Mouse (Mus musculus): ENCODE results near the gene Veph1. TPM values are rescaled to one million over a fixed set of nuclear protein-coding genes. Genes with fewer than 3 reads are reported as not detected.

Veph1 gene
- total and polyA plus RNA-seq, 3 experiments = 0.16 TPM; not detected in 2

DNA sequence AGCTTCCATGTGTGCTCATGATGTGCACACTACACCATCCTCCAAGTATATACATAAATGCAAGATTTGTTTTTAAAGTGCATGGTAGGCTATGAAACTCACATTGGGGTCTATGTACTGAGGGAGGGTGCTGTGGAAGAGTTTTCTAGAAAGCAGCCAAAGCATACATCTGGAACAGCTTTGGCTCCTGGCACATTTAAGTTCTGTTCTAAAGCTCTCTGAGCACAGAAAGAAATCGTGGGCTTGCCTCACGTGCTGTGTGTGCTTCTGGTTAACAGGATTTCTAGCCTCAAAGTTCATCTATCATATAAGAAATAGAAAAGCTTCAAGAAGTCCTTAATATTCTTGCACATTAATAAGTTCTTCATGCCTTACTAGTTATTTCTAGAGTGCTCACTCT lies 204.9 kb downstream of the Veph1 start:
- DNase-seq (ENCODE audit: low spot score) = no peak

DNA sequence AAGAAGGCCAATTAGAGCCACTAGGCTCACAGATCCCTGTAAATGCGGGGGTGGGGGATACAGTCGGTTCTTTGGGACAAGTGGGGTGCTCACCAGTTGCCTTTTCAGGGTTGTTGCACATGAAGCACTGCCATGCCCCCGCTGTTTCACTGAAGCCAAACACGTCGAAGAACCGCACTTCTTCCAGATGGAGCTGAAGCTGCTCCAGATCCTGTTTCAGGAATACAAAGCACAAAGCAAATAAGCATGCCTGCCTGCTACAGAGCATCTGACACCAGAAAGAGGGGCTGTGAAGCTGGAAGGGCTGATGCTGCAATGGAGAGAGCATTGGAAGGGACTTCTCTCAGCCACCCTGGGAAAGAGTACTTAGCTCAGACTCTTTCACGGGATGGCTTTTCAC lies 209.0 kb downstream of the Veph1 start:
- TF ChIP-seq GATA1 (IDR thresholded peaks at IDR 0.05; ENCODE audit: borderline replicate concordance, low read length) (no peak), POLR2AphosphoS5 (IDR thresholded peaks at IDR 0.05; ENCODE audit: insufficient replicate concordance, low read depth, low read length) (no peak), TAL1 (conservative IDR thresholded peaks at IDR 0.05; ENCODE audit: low read depth, low read length) (no peak), GATA2 (IDR thresholded peaks at IDR 0.05; ENCODE audit: borderline replicate concordance, low read depth, low read length) (no peak), CTCF (IDR thresholded peaks at IDR 0.05; ENCODE audit: low read depth, low read length) (no peak)
- Histone ChIP-seq H3K4me1 (ENCODE audit: insufficient read depth, low read depth, low read length) (no peaks in the 10 kb centered on the region), H3K4me3 (ENCODE audit: low read depth, low read length) (no peak overlapping the region), H3K36me3 (replicated peaks) (no peaks in the 10 kb centered on the region), H3K27me3 (ENCODE audit: insufficient read depth, low read length) (no peaks in the 10 kb centered on the region), H3K9me3 (replicated peaks) (no peaks in the 10 kb centered on the region)
- ATAC-seq (ENCODE audit: extremely low read depth, insufficient number of reproducible peaks, low FRiP score, poor library complexity, severe bottlenecking) (no peak), DNase-seq (ENCODE audit: low spot score) (no peak)

More for the DNA sequence above, 204.9 kb downstream of the Veph1 start:
- Histone ChIP-seq H3K36me3 (replicated peaks) (no peaks in the 10 kb centered on the region), H3K27me3 (ENCODE audit: insufficient read depth, low read length) (no peaks in the 10 kb centered on the region), H3K4me1 (ENCODE audit: insufficient read depth, low read depth, low read length) (no peaks in the 10 kb centered on the region), H3K4me3 (ENCODE audit: low read depth, low read length) (no peak overlapping the region), H3K9me3 (replicated peaks) (no peaks in the 10 kb centered on the region)
- ATAC-seq (ENCODE audit: extremely low read depth, insufficient number of reproducible peaks, low FRiP score, poor library complexity, severe bottlenecking) = no peak
- TF ChIP-seq GATA2 (IDR thresholded peaks at IDR 0.05; ENCODE audit: borderline replicate concordance, low read depth, low read length) = no peak
- TF ChIP-seq GATA1 (IDR thresholded peaks at IDR 0.05; ENCODE audit: borderline replicate concordance, low read length) = no peak
- no peak for TF ChIP-seq TAL1 (conservative IDR thresholded peaks at IDR 0.05; ENCODE audit: low read depth, low read length)
- no peak for TF ChIP-seq CTCF (IDR thresholded peaks at IDR 0.05; ENCODE audit: low read depth, low read length)
- no peak for TF ChIP-seq POLR2AphosphoS5 (IDR thresholded peaks at IDR 0.05; ENCODE audit: insufficient replicate concordance, low read depth, low read length)

DNA sequence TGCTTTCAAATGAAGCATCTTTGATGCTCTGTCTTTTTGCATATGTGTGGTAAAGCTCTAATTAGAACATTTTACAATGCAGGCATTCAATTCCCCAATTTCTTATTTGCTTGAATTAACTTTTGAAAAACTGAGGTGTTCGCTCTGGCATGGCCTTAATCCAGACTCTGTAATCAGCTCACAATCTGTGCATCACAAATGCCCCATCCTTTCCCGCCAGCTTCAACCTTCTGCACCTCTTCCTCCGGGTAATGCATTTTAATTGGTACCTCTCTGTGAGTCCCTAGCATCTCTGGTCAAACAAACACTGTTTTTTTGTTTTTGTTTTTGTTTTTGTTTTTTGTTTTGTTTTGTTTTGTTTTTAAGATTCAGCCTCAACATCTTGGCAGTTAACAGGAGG lies 212.8 kb downstream of the Veph1 start:
- no peak overlapping the region for H3K4me3 ChIP-seq (ENCODE audit: low read depth, low read length)
- TF ChIP-seq TAL1 (conservative IDR thresholded peaks at IDR 0.05; ENCODE audit: low read depth, low read length) (no peak), GATA1 (IDR thresholded peaks at IDR 0.05; ENCODE audit: borderline replicate concordance, low read length) (no peak), POLR2AphosphoS5 (IDR thresholded peaks at IDR 0.05; ENCODE audit: insufficient replicate concordance, low read depth, low read length) (no peak), CTCF (IDR thresholded peaks at IDR 0.05; ENCODE audit: low read depth, low read length) (no peak), GATA2 (IDR thresholded peaks at IDR 0.05; ENCODE audit: borderline replicate concordance, low read depth, low read length) (no peak)
- no peak for ATAC-seq (ENCODE audit: extremely low read depth, insufficient number of reproducible peaks, low FRiP score, poor library complexity, severe bottlenecking)
- no peak for DNase-seq (ENCODE audit: low spot score)
- no peaks in the 10 kb centered on the region for H3K27me3 ChIP-seq (ENCODE audit: insufficient read depth, low read length)
- H3K4me1 ChIP-seq (ENCODE audit: insufficient read depth, low read depth, low read length) = no peaks in the 10 kb centered on the region
- no peaks in the 10 kb centered on the region for H3K9me3 ChIP-seq (replicated peaks)
- no peaks in the 10 kb centered on the region for H3K36me3 ChIP-seq (replicated peaks)

DNA sequence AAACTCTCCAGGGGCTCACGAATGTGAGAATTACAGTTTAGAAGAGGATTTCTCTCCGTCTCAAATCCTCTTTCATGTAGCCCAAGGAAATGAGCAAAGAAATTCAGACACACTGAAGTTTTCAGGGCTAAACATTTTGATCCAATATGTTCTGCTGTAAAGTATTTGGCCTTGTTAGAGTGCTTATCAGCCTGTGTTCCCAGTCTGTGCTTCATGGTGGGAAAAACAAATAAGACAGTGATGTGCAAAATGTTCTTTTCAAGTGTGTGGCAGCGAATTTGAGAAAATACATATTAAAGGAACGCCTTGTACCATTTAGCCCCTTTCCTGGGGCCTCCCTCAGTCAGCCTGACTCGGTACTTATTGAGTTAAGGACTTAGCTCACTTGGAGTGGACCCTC lies 213.2 kb downstream of the Veph1 start:
- ATAC-seq (ENCODE audit: extremely low read depth, insufficient number of reproducible peaks, low FRiP score, poor library complexity, severe bottlenecking) = no peak
- no peak for TF ChIP-seq CTCF (IDR thresholded peaks at IDR 0.05; ENCODE audit: low read depth, low read length)
- no peak for TF ChIP-seq POLR2AphosphoS5 (IDR thresholded peaks at IDR 0.05; ENCODE audit: insufficient replicate concordance, low read depth, low read length)
- no peak for TF ChIP-seq TAL1 (conservative IDR thresholded peaks at IDR 0.05; ENCODE audit: low read depth, low read length)
- no peak for TF ChIP-seq GATA2 (IDR thresholded peaks at IDR 0.05; ENCODE audit: borderline replicate concordance, low read depth, low read length)
- no peak for TF ChIP-seq GATA1 (IDR thresholded peaks at IDR 0.05; ENCODE audit: borderline replicate concordance, low read length)
- Histone ChIP-seq H3K9me3 (replicated peaks) (no peaks in the 10 kb centered on the region), H3K4me3 (ENCODE audit: low read depth, low read length) (no peak overlapping the region), H3K27me3 (ENCODE audit: insufficient read depth, low read length) (no peaks in the 10 kb centered on the region), H3K4me1 (ENCODE audit: insufficient read depth, low read depth, low read length) (no peaks in the 10 kb centered on the region), H3K36me3 (replicated peaks) (no peaks in the 10 kb centered on the region)
- DNase-seq (ENCODE audit: low spot score) = no peak

DNA sequence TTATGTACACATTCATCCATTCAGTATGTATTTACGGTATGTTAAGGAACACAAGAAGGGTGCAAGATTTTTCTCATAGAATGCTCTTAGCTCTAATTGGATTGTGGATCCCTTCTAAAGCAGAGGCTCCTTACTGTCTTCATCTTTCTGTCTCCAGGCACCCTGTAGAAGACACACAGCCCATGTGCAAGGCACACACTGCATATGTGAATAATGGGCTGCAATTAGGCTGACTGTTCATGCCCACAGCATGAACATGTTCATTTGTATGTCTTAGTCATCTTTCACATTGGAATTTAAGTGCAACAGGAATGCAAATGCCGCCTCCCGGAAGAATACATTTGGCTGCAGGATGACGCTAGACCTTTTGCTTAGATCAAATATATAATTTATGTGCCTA lies 213.7 kb downstream of the Veph1 start:
- no peak for ATAC-seq (ENCODE audit: extremely low read depth, insufficient number of reproducible peaks, low FRiP score, poor library complexity, severe bottlenecking)
- no peaks in the 10 kb centered on the region for H3K9me3 ChIP-seq (replicated peaks)
- no peaks in the 10 kb centered on the region for H3K4me1 ChIP-seq (ENCODE audit: insufficient read depth, low read depth, low read length)
- H3K36me3 ChIP-seq (replicated peaks) = no peaks in the 10 kb centered on the region
- H3K27me3 ChIP-seq (ENCODE audit: insufficient read depth, low read length) = no peaks in the 10 kb centered on the region
- DNase-seq (ENCODE audit: low spot score) = no peak
- no peak overlapping the region for H3K4me3 ChIP-seq (ENCODE audit: low read depth, low read length)
- no peak for TF ChIP-seq TAL1 (conservative IDR thresholded peaks at IDR 0.05; ENCODE audit: low read depth, low read length)
- TF ChIP-seq CTCF (IDR thresholded peaks at IDR 0.05; ENCODE audit: low read depth, low read length) = no peak
- TF ChIP-seq GATA1 (IDR thresholded peaks at IDR 0.05; ENCODE audit: borderline replicate concordance, low read length) = no peak
- TF ChIP-seq POLR2AphosphoS5 (IDR thresholded peaks at IDR 0.05; ENCODE audit: insufficient replicate concordance, low read depth, low read length) = no peak
- TF ChIP-seq GATA2 (IDR thresholded peaks at IDR 0.05; ENCODE audit: borderline replicate concordance, low read depth, low read length) = no peak

DNA sequence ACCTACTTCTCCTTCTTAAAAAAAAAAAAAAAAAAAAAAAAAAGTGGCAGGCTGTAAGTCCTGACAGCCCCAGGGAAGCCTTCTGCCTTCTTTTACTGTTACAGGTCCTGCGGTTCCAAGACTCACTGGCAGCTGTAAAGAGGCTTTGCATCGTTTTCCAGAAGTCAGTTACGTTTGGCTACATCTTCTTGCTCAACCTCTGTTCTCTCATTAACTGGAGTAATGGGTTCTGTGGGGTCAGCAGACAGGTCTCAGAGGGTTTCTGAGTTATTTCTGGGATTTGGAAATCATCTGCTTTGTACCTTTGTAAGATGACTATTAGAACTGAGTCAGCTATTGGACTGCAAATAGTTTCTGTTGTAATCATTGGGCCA lies 215.3 kb downstream of the Veph1 start:
- Histone ChIP-seq H3K4me3 (ENCODE audit: low read depth, low read length) (no peak overlapping the region), H3K4me1 (ENCODE audit: insufficient read depth, low read depth, low read length) (no peaks in the 10 kb centered on the region), H3K9me3 (replicated peaks) (no peaks in the 10 kb centered on the region), H3K36me3 (replicated peaks) (no peaks in the 10 kb centered on the region), H3K27me3 (ENCODE audit: insufficient read depth, low read length) (no peaks in the 10 kb centered on the region)
- DNase-seq (ENCODE audit: low spot score) (no peak), ATAC-seq (ENCODE audit: extremely low read depth, insufficient number of reproducible peaks, low FRiP score, poor library complexity, severe bottlenecking) (no peak)
- TF ChIP-seq CTCF (IDR thresholded peaks at IDR 0.05; ENCODE audit: low read depth, low read length) = no peak
- no peak for TF ChIP-seq GATA2 (IDR thresholded peaks at IDR 0.05; ENCODE audit: borderline replicate concordance, low read depth, low read length)
- TF ChIP-seq POLR2AphosphoS5 (IDR thresholded peaks at IDR 0.05; ENCODE audit: insufficient replicate concordance, low read depth, low read length) = no peak
